Mouse (Mus musculus): Measurements from ENCODE around the gene March5. TPM values are rescaled to one million over a fixed set of nuclear protein-coding genes. Genes with fewer than 3 reads are reported as not detected.
"Not testable (repeated sequence)": the region's sequence is repeated elsewhere in the genome, so short reads cannot be mapped to it uniquely, and the experiment has no call there.

The March5 gene
- total RNA-seq, 2 experiments from 2014 or later: 102 to 116 TPM

DNA sequence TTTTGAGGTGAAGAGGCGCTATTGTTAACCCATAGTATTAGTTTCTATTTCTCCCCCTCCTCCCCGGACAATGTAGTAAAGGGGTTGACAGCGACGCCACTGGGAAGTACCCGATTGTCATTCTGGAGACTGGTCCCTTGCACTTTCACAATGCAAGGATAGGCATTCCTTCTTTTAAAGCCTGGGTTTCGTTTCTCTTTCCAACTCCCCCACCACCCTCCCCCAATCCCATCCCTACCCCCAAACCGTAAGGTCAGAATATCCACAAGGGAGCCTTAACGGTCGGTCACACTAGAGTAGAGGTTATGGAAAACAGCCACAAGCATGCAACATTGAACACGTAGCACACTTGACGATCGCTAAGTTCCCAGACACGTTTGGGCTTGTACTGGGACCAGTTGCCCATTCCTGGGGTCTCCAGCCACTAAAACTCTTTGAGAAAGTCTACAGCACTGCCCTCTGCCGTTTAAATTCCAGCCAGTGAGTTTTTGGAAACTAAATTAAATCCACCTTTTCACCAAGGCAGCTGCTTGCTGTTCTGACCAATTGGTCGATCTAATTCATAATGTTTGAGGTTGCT lies 923 bp downstream of the March5 start, which contains the start of gene Cpeb3:
Gene Cpeb3 (minus strand): TSS at position 426 of the 580 bp plus-strand sequence.
- peak; percentile 30 to 47 for DNase-seq

GRCm38 (mm10) chr19:37208986-37209385 lies 1.6 kb downstream of the March5 start:
- no peak for DNase-seq

GRCm38 (mm10) chr19:37209467-37210128 lies 2.3 kb downstream of the March5 start:
- DNase-seq: no peak

DNA sequence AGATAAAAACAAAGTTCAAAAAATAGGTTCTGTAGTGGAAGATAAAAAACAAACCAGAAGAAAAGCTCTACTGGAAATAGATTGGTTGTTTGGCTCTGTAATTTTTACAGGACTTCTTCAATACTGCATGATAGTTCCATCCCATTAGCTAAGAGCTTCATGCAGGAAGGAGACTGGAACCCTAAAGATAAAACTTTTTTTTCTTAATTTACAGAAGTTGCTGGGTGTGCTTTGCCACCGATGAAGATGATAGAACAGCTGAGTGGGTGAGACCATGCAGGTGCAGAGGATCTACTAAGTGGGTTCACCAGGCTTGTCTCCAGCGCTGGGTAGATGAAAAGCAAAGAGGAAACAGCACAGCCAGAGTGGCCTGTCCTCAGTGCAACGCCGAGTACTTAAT lies 3.1 kb downstream of the March5 start:
- DNase-seq: no peak

GRCm38 (mm10) chr19:37211416-37211815 lies 4.1 kb downstream of the March5 start:
- DNase-seq: no peak

DNA sequence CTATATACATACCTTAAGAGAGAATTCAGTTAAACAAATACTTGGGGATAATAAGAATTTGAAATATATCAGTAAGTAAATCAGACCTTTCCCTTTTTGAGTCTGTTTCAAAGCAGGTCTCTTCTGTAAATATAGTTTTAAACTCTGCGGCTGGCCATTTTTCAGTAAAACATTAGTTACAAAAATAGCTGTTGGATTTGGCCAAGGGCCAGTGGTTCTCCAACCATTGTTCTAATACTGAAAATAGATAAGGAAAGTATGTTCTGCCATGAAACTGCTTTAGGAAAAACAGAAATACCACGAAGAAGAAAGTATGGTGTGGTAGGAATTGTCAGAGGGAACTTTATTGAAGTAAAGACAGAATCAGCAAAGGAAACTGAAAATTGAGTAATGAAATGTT lies 7.4 kb downstream of the March5 start:
- peak in 1 of 2 experiments; percentile 44 for DNase-seq

DNA sequence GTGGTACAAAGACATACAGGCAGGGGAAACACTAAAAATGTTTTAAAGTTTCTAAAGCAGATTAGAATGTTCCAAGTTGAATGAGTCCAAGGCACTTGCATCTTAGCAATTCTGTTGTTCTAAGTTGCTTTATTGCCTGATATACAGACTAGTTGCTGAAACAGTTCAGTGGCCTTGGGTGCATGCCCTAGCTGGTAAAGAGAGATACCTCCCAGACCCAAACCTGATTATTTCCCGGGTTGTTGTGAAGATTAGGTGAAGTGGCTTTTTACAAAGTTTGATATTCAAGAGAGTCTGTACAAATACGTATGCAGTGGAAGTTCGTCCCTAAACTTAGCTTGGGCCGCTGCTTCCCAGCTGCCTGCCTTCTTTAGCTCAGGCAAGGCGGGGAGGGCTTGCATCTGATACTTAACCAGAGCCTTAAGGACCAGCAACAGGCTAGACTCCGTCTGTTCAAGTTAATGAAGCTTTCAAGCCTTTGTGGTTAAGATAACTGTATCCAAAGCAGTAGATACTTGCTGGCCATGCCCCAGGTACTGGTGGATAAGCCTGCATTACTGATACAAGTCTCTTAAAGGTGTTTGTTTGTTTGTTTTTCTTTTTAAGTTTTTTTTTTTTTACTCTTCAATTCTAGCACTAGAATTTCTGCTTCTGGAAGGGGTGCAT lies 18.0 kb downstream of the March5 start:
- no peak for DNase-seq

DNA sequence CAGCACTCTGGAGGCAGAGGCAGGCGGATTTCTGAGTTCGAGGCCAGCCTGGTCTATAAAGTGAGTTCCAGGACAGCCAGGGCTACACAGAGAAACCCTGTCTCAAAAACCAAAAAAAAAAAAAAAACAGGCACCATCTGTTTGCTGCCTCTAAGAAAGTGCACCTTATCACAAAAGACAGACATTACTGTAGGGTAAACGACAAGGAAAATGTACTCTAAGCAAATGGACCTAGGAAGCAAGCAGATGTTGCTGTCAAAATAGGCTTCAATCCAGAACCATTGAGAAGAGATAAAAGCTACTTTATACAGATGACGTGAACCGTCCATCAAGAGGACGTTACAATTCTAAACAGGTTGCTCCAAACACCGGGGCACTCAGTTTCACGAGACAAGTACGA lies 25.3 kb downstream of the March5 start:
- not testable (repeated sequence) for DNase-seq

GRCm38 (mm10) chr19:37233561-37234539 lies 26.5 kb downstream of the March5 start:
- DNase-seq: no peak

DNA sequence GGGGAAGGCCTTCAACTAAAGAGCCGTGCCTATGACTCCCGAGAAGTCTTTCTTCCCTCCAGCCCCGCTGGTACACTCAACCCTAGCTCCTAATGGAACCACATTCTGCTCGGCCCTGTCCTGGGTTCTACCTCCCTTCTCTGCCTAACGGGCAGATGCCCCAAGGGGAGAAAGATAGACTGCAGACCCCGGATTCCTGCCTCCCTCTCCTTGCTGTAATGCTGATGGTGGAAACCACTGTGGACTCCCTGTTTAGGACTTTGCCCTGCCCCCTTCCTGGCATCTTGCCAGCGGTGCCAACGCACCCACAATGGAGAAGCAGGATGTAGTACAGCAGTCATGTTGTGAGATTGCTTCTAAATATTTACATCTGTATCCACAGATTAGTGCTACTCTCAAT lies 28.5 kb downstream of the March5 start:
- no peak for DNase-seq

DNA sequence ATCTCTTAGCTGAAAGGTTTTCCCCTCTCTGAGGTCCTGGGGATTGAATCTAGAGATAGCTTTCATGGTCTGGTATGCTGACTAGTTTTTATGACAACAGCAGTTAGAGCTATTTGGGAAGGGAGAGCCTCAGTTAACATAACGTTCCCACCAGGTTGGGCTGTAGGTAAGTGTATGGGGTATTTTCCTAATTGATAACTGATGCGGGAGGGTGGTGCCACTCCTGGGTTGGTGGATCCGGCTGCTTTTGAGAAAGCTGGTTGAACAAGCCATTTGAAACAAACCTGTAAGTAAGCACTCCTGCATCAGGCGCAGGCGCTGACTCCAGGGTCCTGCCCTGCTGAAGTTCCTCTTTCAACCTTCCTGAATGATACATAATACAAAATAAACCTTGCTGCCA lies 30.0 kb downstream of the March5 start:
- DNase-seq: no peak

GRCm38 (mm10) chr19:37237712-37238437 lies 30.5 kb downstream of the March5 start:
- no peak for DNase-seq

- no peak for DNase-seq
Observed at GRCm38 (mm10) chr19:37238651-37239050, 31.3 kb downstream of the March5 start.

DNA sequence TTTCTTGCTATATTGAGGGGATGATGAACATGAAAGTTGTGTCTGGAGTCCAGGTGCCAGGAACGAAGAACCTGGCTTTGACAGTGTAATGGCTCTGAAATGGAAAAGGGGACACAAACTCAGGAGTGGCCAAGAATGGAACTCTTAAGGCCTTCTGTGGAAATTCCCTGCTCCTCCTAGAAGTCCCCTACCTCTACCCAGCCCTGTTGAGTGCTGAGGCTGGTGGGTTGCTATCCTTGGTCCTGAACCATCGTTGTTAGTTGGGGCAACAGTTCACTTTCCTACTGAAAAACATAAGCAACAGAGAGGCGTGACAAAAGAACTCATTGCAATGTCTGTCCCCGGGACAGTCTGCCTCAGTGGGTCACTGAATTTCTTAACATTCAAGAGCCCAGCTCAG lies 31.8 kb downstream of the March5 start:
- DNase-seq: peak; percentile 48 to 59

GRCm38 (mm10) chr19:37241201-37241600 lies 33.9 kb downstream of the March5 start:
- DNase-seq: peak; percentile 27 to 41

GRCm38 (mm10) chr19:37242707-37243106 lies 35.4 kb downstream of the March5 start:
- DNase-seq: no peak

DNA sequence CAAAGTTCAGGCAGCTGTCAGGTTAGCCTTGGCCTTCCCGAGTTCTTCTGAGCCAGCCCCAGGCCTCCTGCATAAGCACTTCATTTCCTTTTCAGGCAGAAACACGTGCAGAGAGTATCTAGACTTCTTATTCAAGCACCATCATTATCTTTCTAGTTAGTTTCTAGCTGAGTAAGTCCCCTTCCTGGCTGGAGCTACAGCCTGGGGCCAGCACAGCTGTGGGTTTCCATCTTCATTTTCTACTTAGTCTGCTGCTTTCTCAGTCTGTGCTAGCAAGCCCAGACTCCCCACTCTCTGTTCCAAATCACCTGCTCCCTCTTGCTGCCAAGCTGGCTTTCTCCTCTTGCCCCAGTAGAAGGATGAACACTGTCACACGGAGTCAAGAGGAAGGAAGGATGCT lies 39.5 kb downstream of the March5 start:
- peak in 1 of 2 experiments; percentile 46 for DNase-seq

DNA sequence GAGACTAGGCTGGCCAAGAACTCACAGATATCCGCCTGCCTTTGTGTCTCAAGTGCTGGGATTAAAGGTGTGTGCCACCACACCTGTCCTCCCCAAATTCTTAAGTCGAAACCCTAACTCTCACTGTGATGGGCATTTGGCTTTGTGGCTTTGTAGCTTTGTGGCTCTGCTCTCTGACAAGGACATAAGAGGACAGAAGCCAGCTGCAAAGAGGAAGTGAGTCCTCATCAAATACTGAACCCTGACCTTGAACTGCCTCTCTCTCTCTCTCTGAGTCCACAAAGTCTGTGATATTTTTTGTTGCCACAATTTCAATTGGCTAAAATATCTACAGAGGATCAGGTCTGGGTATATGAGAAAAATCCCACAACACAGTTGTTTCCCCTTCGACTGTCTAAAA lies 40.9 kb downstream of the March5 start:
- no peak for DNase-seq

DNA sequence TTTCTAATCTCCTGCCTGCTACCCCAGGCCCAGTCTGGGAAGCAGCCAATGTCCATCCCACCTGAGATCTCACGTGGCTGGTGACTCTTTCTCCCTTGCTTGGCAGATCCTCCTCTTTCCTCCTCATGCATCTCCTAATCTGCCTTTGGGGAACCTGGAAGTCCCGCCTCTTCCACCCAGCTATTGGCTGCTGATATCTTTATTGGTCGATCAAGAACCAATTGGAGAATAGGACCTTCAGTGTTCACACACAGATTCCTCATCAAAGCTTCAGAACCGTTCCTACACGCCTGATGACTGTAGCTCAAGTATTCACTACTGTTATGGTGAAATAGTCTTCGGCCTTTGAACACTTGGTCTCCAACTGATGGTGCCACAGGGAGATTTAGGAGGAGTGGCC lies 44.8 kb downstream of the March5 start:
- no peak for DNase-seq

- DNase-seq: peak in 1 of 2 experiments; percentile 14
Observed at GRCm38 (mm10) chr19:37255321-37255720, 48.0 kb downstream of the March5 start.

DNA sequence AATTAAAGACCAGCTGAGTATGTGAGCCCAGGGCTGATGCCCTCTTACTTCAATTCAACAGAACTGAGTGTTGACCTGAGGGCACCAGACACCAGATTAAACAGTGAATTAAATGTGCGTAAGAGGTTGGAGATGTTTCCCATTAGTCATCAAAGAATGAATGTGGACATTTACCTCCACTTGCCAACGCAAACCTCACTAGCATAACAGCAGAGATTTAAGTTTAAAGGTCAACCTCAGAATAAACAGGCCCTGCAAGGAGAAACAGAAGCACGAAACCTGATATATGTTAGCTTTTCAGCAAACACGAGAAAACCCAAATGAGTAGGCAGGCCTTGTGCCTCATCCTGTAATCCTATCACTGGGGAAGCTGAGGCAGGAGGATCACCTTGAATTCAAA lies 55.0 kb downstream of the March5 start:
- DNase-seq: no peak

DNA sequence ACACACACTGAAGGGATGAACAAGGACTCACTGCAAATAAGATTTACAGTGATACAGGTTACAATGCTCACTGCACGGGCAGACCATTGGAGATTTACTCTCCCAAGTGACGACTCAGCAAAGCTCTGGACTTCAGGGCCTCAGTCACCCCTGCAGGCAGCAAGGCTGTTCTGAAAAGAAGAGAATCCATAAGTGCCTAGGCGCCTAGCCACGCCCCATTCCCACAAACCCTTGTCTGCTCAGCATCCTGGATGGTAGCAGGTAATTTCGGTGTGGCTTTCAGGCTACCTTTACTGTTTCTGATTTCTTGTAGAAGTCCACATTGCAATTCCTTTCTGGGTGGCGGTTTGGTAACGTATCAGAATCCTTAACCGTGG lies 56.2 kb downstream of the March5 start:
- DNase-seq: peak; percentile 12 to 37

Data from adrenal gland, postnatal 36 days (tissue).